Mouse (Mus musculus): ENCODE measurements around the gene Pkib. TPM values are rescaled to one million over a fixed set of nuclear protein-coding genes. Genes with fewer than 3 reads are reported as not detected.

Pkib gene
- total RNA-seq (2012; rRNA removed) (not detected in 2 replicates), polyA plus RNA-seq (2012; ENCODE audit: insufficient read depth in 1 of 2, insufficient read length in 2 of 2, low read depth in 1 of 2, low replicate concordance in 2 of 2, missing spikeins in 1 of 2) (not detected)

DNA sequence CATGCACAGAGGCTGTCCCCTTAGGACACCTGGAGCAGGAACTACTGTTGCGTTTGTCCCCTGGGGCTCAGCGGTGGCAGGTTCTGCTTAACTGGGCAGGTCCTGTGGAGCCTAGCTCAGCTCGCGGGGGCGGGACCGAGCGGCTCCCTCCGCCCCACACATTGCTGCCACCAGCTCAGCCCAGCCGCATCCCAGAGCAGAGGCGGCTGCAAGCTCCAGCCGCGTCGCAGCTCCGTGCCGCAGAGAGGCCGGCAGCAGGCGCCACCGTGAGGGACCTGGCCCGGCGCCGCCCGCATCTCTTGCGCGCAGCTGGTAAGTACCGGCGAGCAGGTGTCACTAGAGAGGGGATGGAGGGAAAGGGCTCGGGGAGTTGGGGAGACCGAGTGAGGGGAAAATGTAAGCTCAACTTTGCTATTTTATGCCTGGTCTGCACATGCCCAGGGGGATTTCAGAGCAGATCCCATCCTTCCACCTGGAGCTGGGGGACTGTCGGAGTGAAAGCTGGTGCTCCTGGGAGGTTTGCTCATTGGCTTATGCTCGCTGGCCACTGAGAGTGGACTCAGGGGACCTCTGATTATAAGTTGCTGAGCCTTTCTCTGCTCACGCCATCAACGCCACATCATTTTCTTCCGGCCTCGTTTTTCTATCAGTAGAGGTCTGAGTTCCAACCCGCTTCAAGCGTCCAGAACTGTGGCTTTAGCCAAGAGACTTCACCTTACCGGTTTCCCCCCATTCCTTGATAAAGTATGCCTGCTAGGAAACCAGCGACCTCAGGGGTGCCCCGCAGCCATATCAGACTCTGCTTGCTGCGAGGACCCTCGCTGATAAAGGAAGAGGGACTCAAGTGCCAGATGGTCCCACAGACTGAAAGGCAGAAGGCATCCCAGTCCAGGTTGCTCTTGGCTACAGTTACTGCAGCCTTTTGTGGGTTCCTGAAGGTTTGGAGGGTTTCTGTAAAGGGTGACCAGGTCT, at the start of gene Pkib:
Gene Pkib, plus strand, starts transcription at position 86 of the 972 bp plus-strand sequence.
- no peaks in the 10 kb centered on the region for H3K79me2 ChIP-seq (ENCODE audit: control insufficient read depth, insufficient read depth, low read length, poor library complexity)
- H3K4me3 ChIP-seq (ENCODE audit: control insufficient read depth in 1 of 2, insufficient read depth in 1 of 2, low read depth in 2 of 2, low read length in 2 of 2): no peak within 1 kb of the TSS
- no peak within 1 kb of the TSS for H3K27ac ChIP-seq (ENCODE audit: control insufficient read depth, low read depth, low read length)
- H3K4me1 ChIP-seq (ENCODE audit: control insufficient read depth in 1 of 2, insufficient read depth in 2 of 2, low read length in 2 of 2): no peaks in the 10 kb centered on the region
- H3K9ac ChIP-seq (ENCODE audit: control insufficient read depth, low read depth, low read length, poor library complexity, severe bottlenecking): no peak within 1 kb of the TSS
- no peaks in the 10 kb centered on the region for H3K9me3 ChIP-seq (replicated peaks; ENCODE audit: insufficient read depth, low read length)
- DNase-seq (ENCODE audit: low read depth, low spot score): no peak
- no peaks in the 10 kb centered on the region for H3K36me3 ChIP-seq (ENCODE audit: control insufficient read depth in 1 of 2, insufficient read depth in 2 of 2, low read length in 2 of 2)
- TF ChIP-seq TCF12 (IDR thresholded peaks at IDR 0.05; ENCODE audit: low read depth, low read length): no peak
- TF ChIP-seq USF2 (IDR thresholded peaks at IDR 0.05; ENCODE audit: borderline replicate concordance in 1 of 2, insufficient read depth in 1 of 2, low read depth in 1 of 2, low read length in 2 of 2): no peak
- TF ChIP-seq ZC3H11A (IDR thresholded peaks at IDR 0.05; ENCODE audit: low read depth, low read length): no peak
- no peak for TF ChIP-seq JUND (IDR thresholded peaks at IDR 0.05; ENCODE audit: low read depth, low read length)
- TF ChIP-seq MAFK (IDR thresholded peaks at IDR 0.05; ENCODE audit: borderline replicate concordance, low read depth, low read length): no peak
- H3K27me3 ChIP-seq (ENCODE audit: control insufficient read depth in 1 of 2, insufficient read depth in 2 of 2, low read length in 2 of 2): no peaks in the 10 kb centered on the region; a peak in 1 of 4 replicates

DNA sequence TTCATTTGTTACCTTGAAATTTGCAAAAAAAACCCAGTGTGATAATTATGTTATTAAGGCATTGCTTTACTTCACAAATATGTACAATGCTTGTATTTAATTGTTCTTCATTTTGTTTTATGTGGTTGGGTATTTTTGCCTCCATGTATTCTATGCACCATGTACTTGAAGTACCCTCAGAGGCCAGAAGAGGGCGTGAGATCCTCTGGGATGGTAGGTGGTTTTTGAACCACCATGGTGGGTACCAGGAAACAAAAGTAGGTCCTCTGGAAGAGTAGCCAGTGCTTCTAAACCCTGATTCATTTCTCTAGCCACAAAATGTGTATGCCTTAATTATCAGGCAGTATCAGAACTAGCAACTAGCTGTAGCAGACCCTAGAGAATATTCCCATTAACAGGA, 47.9 kb upstream of the Pkib start:
- Histone ChIP-seq H3K4me1 (ENCODE audit: control insufficient read depth in 1 of 2, insufficient read depth in 2 of 2, low read length in 2 of 2) (no peaks in the 10 kb centered on the region), H3K27me3 (ENCODE audit: control insufficient read depth in 1 of 2, insufficient read depth in 2 of 2, low read length in 2 of 2) (no peaks in the 10 kb centered on the region), H3K79me2 (ENCODE audit: control insufficient read depth, insufficient read depth, low read length, poor library complexity) (no peaks in the 10 kb centered on the region), H3K27ac (ENCODE audit: control insufficient read depth, low read depth, low read length) (no peak overlapping the region), H3K36me3 (ENCODE audit: control insufficient read depth in 1 of 2, insufficient read depth in 2 of 2, low read length in 2 of 2) (no peaks in the 10 kb centered on the region), H3K4me3 (ENCODE audit: control insufficient read depth in 1 of 2, insufficient read depth in 1 of 2, low read depth in 2 of 2, low read length in 2 of 2) (no peak overlapping the region), H3K9ac (ENCODE audit: control insufficient read depth, low read depth, low read length, poor library complexity, severe bottlenecking) (no peak overlapping the region), H3K9me3 (replicated peaks; ENCODE audit: insufficient read depth, low read length) (no peaks in the 10 kb centered on the region)
- TF ChIP-seq HCFC1 (IDR thresholded peaks at IDR 0.05; ENCODE audit: low read depth, low read length): no peak
- no peak for TF ChIP-seq UBTF (IDR thresholded peaks at IDR 0.05; ENCODE audit: borderline replicate concordance, insufficient read depth, low read depth, low read length)
- TF ChIP-seq EP300 (IDR thresholded peaks at IDR 0.05; ENCODE audit: low read depth in 1 of 2, low read length in 2 of 2): no peak
- no peak for TF ChIP-seq NELFE (IDR thresholded peaks at IDR 0.05; ENCODE audit: low read depth, low read length)
- no peak for TF ChIP-seq ELF1 (IDR thresholded peaks at IDR 0.05; ENCODE audit: low read depth, low read length)
- peak in 2 of 3 experiments; percentile 16 to 33; a peak in 3 of 6 replicates for TF ChIP-seq CTCF (IDR thresholded peaks at IDR 0.05 in 2 of 3, conservative IDR thresholded peaks at IDR 0.05 in 1 of 3; ENCODE audit: control insufficient read depth in 1 of 3, insufficient read depth in 1 of 3, low read depth in 2 of 3, low read length in 3 of 3, poor library complexity in 1 of 3, severe bottlenecking in 1 of 3)
- TF ChIP-seq CHD1 (IDR thresholded peaks at IDR 0.05; ENCODE audit: low read depth, low read length): no peak
- TF ChIP-seq E2F4 (IDR thresholded peaks at IDR 0.05; ENCODE audit: borderline replicate concordance, low read depth, low read length): no peak
- TF ChIP-seq MAZ (IDR thresholded peaks at IDR 0.05; ENCODE audit: low read depth, low read length): no peak
- no peak for DNase-seq (ENCODE audit: low read depth, low spot score)

Data from MEL (cell line).